Mouse (Mus musculus) right cerebral cortex, postnatal 4 days (tissue): ENCODE data around the gene Xab2.
"Not testable (repeated sequence)": the region's sequence is repeated elsewhere in the genome, so short reads cannot be mapped to it uniquely, and the experiment has no call there.

Source experiments
- DNase-seq: peaks from one replicate; pipeline ENCODE4 v3.0.0-alpha.2; 2022

The Xab2 gene

GRCm38 (mm10) chr8:3609046-3609815 lies 11.9 kb downstream of the Xab2 start:
- DNase-seq: no peak

GRCm38 (mm10) chr8:3607822-3608221 lies 13.3 kb downstream of the Xab2 start:
- DNase-seq: no peak

GRCm38 (mm10) chr8:3606593-3606992 lies 14.5 kb downstream of the Xab2 start:
- no peak for DNase-seq

GRCm38 (mm10) chr8:3603439-3603838 lies 17.7 kb downstream of the Xab2 start:
- no peak for DNase-seq

GRCm38 (mm10) chr8:3600401-3600800 lies 20.7 kb downstream of the Xab2 start:
- no peak for DNase-seq

- DNase-seq: no peak
Observed at GRCm38 (mm10) chr8:3599219-3599618, 21.9 kb downstream of the Xab2 start.

- no peak for DNase-seq
Observed at GRCm38 (mm10) chr8:3598054-3598453, 23.1 kb downstream of the Xab2 start.

- no peak for DNase-seq
Observed at GRCm38 (mm10) chr8:3594466-3594865, 26.6 kb downstream of the Xab2 start.

- DNase-seq: no peak
Observed at GRCm38 (mm10) chr8:3593470-3593869, 27.6 kb downstream of the Xab2 start.

- no peak for DNase-seq
Observed at GRCm38 (mm10) chr8:3588258-3588633, 32.9 kb downstream of the Xab2 start.

- peak; percentile 71 for DNase-seq
Observed at GRCm38 (mm10) chr8:3587391-3588257, 33.5 kb downstream of the Xab2 start.

- DNase-seq: no peak
Observed at GRCm38 (mm10) chr8:3586993-3587390, 34.1 kb downstream of the Xab2 start, which contains the start of gene Camsap3. TSS of gene Camsap3 (plus strand) at chr8:3587293.

- DNase-seq: no peak
Observed at GRCm38 (mm10) chr8:3586452-3586851, 34.7 kb downstream of the Xab2 start.

- not testable (repeated sequence) for DNase-seq
Observed at GRCm38 (mm10) chr8:3581961-3582360, 39.2 kb downstream of the Xab2 start.

GRCm38 (mm10) chr8:3579390-3580364 lies 41.4 kb downstream of the Xab2 start:
- DNase-seq: no peak

GRCm38 (mm10) chr8:3576211-3576960 lies 44.7 kb downstream of the Xab2 start:
- no peak for DNase-seq

GRCm38 (mm10) chr8:3574546-3574945 lies 46.6 kb downstream of the Xab2 start:
- DNase-seq: no peak

GRCm38 (mm10) chr8:3569784-3570183 lies 51.3 kb downstream of the Xab2 start:
- DNase-seq: no peak

- no peak for DNase-seq
Observed at GRCm38 (mm10) chr8:3568378-3568777, 52.7 kb downstream of the Xab2 start.

GRCm38 (mm10) chr8:3567641-3568371 lies 53.3 kb downstream of the Xab2 start, which contains the start of gene C330021F23Rik:
TSS of gene C330021F23Rik (plus strand) at chr8:3567990.
- no peak for DNase-seq
